Mouse (Mus musculus): ENCODE measurements around the gene Ntng2. TPM values are rescaled to one million over a fixed set of nuclear protein-coding genes. Genes with fewer than 3 reads are reported as not detected.

Gene Ntng2
- polyA plus RNA-seq, 1 experiment from 2014 or later, result not detected

- Histone ChIP-seq H3K4me3 (no peak overlapping the region), H3K27ac (no peak overlapping the region), H3K9me3 (replicated peaks) (no peaks in the 10 kb centered on the region), H3K4me1 (peaks cover 7% of the 10 kb centered on the region), H3K9ac (no peak overlapping the region), H3K4me2 (no peak overlapping the region), H3K36me3 (no peaks in the 10 kb centered on the region), H3K27me3 (replicated peaks) (peaks cover 70% of the 10 kb centered on the region)
- no peak for ATAC-seq
- 0% methylated on average over 3 of the region's 3 CpGs for WGBS (ENCODE audit: insufficient replicate concordance)
Observed at GRCm38 (mm10) chr2:29199909-29200308, 52.9 kb downstream of the Ntng2 start.

GRCm38 (mm10) chr2:29198446-29198845 is 54.4 kb downstream of the Ntng2 start:
- no peak overlapping the region for H3K4me2 ChIP-seq
- H3K4me1 ChIP-seq, result peaks cover 14% of the 10 kb centered on the region
- H3K27ac ChIP-seq, result no peak overlapping the region
- ATAC-seq, result no peak
- H3K27me3 ChIP-seq (replicated peaks), result peaks cover 82% of the 10 kb centered on the region
- no peaks in the 10 kb centered on the region for H3K36me3 ChIP-seq
- H3K9me3 ChIP-seq (replicated peaks), result no peaks in the 10 kb centered on the region
- 62% methylated on average over 5 of the region's 5 CpGs for WGBS (ENCODE audit: insufficient replicate concordance)
- H3K9ac ChIP-seq, result no peak overlapping the region
- no peak overlapping the region for H3K4me3 ChIP-seq

DNA sequence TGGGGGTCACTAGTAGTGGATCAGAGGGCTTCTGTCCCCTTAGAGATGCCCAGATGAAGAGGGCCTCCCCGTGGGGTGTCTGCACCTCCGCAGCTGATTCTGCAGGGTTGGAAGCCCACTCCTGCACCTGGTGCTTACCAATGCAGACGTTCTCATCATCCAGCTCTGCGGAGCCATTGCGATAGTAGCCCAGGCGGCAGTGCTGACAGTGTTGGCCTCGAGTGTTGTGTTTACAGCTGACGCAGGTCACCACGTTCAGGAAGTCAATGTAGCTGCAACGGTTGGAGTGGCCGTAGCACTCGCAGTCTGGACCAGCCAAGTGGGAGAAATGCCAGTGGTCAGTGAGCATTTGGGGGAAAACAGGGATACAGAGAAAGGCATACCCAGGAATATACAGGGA is 56.0 kb downstream of the Ntng2 start:
- Histone ChIP-seq H3K9ac (no peak overlapping the region), H3K4me3 (no peak overlapping the region), H3K36me3 (no peaks in the 10 kb centered on the region), H3K9me3 (replicated peaks) (no peaks in the 10 kb centered on the region), H3K4me2 (no peak overlapping the region), H3K27ac (no peak overlapping the region), H3K4me1 (peaks cover 14% of the 10 kb centered on the region), H3K27me3 (replicated peaks) (peaks cover 84% of the 10 kb centered on the region)
- 61% methylated on average over 12 of the region's 12 CpGs for WGBS (ENCODE audit: insufficient replicate concordance)
- no peak for ATAC-seq

DNA sequence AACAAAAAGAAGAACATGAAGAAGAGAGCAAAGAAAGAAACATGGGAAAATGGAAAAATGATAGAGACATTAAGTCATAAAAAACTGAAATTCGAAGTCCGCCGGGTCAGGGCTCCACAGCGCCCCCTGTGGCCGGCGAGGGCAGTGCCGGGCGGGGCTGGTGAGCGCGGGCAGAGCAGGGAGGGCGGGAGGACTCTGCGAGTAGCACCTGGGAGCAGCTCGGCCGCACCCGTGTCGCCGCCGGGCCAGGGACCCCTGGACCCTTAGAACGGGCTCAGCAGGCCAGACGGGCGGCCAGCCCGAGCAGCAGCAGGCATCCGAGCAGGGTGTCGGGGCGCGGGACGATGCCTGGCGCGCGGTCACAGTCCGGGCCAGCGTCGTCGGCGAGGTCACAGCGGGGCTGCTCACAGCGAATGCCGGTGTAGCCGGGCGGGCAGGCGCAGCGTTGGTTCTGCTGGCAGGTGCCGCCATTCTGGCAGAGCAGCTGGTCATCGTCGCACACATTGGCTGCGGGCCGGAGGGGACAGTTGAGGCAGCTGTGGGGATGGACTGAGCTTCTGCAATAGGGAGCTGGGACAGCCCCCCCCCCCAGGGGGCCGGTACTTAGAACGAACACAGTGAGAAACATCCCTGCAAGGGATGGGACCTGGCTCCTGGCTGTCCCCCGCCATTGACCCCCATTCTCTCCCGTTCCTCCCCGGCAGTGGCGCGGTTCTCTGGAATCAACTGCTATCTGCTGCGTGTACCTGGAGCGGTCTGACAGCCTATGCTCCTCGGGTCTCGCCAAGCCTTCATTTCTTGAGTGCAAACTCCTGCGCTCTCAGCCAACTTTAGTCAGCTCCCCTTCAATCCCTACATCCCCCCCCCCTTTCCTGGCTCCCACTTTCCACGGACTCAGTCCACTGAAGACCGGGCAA is 58.0 kb downstream of the Ntng2 start:
- H3K27me3 ChIP-seq (replicated peaks), result peaks cover 78% of the 10 kb centered on the region
- ATAC-seq, result peak; percentile 70
- peak overlapping the region; percentile 46 for H3K9ac ChIP-seq
- H3K4me1 ChIP-seq, result peaks cover 14% of the 10 kb centered on the region
- no peak overlapping the region for H3K27ac ChIP-seq
- peak overlapping the region; percentile 54 for H3K4me3 ChIP-seq
- no peaks in the 10 kb centered on the region for H3K36me3 ChIP-seq
- H3K9me3 ChIP-seq (replicated peaks), result no peaks in the 10 kb centered on the region
- 2% methylated on average over 61 of the region's 61 CpGs for WGBS (ENCODE audit: insufficient replicate concordance)
- peak overlapping the region; percentile 90 for H3K4me2 ChIP-seq

DNA sequence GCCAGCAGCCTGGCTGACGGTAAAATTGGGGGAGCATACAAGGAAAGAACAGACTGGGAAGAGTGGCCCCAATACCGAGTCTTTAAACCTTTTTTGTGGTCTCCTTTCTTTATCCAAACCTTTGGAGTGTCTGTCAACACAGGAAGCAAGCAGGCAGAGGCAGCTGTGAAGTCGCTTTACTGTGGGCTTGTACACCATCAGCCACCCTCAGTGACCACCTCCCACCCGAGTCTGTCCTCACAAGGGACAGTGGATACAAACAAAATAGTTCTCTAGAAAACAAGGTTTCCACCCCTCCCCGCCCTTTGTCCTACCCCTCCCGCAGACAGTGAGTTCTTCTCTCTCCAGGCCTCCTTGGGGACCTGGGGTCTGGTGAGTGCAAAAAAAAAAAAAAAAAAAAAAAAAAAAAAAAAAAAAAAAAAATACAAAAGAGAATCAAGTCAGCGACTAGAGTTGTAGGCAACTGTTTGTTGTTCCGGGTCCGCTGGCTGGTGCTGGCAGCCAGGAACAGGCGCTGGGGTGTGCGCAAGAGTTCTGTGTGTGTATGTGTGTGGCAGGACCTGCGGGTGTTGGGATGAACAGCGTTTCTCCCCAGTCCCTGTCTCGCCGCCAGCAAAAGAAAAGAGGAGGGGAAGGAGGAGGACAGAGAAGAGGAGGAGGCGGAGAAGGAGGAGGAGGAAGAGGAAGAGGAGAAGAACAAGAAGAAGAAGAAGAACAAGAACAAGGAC is 58.8 kb downstream of the Ntng2 start:
- H3K36me3 ChIP-seq, result no peaks in the 10 kb centered on the region
- H3K9ac ChIP-seq, result no peak overlapping the region; the same call in 1 of the 2 replicates
- no peak overlapping the region for H3K27ac ChIP-seq
- H3K27me3 ChIP-seq (replicated peaks), result peaks cover 75% of the 10 kb centered on the region
- H3K4me1 ChIP-seq, result peaks cover 14% of the 10 kb centered on the region
- 23% methylated on average over 16 of the region's 16 CpGs for whole genome bisulfite sequencing (ENCODE audit: insufficient replicate concordance)
- no peak for ATAC-seq
- no peaks in the 10 kb centered on the region for H3K9me3 ChIP-seq (replicated peaks)
- peak overlapping the region; percentile 54 for H3K4me3 ChIP-seq
- H3K4me2 ChIP-seq, result peak overlapping the region; percentile 90

DNA sequence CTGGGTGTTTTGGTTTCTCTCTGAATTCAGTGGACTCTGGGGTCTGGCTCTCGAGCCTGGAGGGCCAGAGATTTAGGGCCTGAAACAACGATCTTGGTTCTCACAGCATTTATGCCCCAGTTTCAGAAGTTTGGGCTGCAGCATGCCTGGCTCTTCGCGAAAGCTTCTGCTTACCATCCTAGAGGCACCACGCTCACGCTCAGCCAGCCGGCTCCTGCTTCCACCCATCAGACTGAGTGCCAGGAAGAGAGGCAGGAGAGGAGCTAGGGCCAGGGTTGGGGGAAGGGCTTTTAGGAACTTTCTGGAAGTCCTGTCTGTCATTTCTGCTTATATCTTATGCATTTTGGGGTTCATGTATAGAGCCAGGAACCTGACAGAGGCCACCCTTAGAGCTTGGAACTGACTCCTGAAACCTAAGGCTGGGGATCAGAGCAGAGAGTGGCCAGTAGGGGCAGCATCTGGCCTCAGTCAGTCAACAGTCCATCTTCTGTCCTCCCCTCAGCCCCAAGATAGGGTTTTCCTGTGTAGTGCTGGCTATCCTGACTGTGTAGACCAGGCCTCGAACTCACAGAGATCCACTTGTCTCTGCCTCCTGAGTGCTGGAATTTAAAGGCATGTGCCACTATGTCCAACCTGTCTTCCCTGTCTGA is 60.1 kb downstream of the Ntng2 start:
- Histone ChIP-seq H3K4me3 (no peak overlapping the region), H3K27ac (no peak overlapping the region), H3K9me3 (replicated peaks) (no peaks in the 10 kb centered on the region), H3K27me3 (replicated peaks) (peaks cover 63% of the 10 kb centered on the region), H3K36me3 (no peaks in the 10 kb centered on the region), H3K4me1 (peaks cover 14% of the 10 kb centered on the region), H3K9ac (no peak overlapping the region), H3K4me2 (no peak overlapping the region)
- 66% methylated on average over 8 of the region's 8 CpGs for WGBS (ENCODE audit: insufficient replicate concordance)
- ATAC-seq, result no peak

DNA sequence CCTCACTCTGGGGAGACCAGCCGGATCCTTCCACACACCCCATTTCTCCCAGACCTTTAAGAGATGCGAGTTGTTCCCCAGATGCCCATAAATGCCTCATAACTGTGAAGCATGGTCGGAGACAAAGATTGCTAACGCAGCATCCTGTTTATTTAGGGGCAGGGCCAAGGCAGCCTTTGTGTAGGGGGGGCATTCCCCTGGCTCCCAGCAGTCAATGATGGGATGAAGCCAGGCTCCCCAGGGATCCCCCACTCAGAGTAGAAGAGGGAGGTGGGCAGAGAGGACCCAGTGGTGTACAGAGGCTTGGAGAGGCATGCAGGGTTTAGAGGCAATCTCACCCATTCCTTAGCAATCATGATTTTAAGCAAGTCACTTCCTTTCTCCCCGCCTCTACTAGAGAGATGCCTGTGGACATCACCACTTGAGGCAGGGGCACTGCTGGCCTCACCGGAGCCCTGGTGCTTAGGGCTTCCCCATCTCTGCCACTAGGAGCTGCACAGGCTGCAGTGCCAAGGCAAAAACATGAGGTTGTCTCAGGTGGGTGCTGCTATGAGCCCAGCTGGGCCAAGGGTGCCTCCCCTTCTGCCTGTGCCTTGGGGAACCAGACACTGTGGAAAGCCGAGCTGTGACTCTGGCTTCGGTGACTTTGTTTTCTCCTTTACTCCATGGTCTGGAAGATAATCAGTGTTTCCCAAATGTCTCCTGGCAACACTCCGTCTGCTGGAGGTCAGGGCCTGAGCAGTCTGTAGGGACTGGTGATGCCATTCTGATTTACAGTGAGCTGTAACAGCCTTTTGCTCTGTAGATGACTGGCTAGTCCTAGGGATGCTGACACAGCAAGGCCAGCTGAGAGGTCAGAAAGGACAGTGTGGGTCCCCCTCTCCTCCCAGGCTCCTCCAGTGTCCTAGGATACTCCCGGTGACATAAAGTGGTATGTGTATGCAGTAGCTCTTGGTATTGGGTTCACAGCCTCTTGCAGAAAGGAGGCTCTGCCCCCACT is 61.3 kb downstream of the Ntng2 start:
- 65% methylated on average over 10 of the region's 10 CpGs for WGBS (ENCODE audit: insufficient replicate concordance)
- Histone ChIP-seq H3K36me3 (no peaks in the 10 kb centered on the region), H3K9me3 (replicated peaks) (no peaks in the 10 kb centered on the region), H3K4me3 (no peak overlapping the region), H3K9ac (no peak overlapping the region), H3K4me2 (no peak overlapping the region), H3K27ac (no peak overlapping the region), H3K27me3 (replicated peaks) (peaks cover 50% of the 10 kb centered on the region), H3K4me1 (peaks cover 14% of the 10 kb centered on the region)
- ATAC-seq, result no peak

GRCm38 (mm10) chr2:29190392-29190791 is 62.4 kb downstream of the Ntng2 start:
- Histone ChIP-seq H3K27me3 (replicated peaks) (peaks cover 39% of the 10 kb centered on the region), H3K4me1 (peaks cover 12% of the 10 kb centered on the region), H3K4me2 (no peak overlapping the region), H3K27ac (no peak overlapping the region), H3K4me3 (no peak overlapping the region), H3K36me3 (no peaks in the 10 kb centered on the region), H3K9ac (no peak overlapping the region), H3K9me3 (replicated peaks) (no peaks in the 10 kb centered on the region)
- no peak for ATAC-seq
- WGBS (ENCODE audit: insufficient replicate concordance), result 74% methylated on average over 7 of the region's 7 CpGs

GRCm38 (mm10) chr2:29186209-29186608 is 66.6 kb downstream of the Ntng2 start:
- Histone ChIP-seq H3K36me3 (peaks cover 7% of the 10 kb centered on the region; the same call in 1 of the 2 replicates), H3K9ac (no peak overlapping the region), H3K27me3 (replicated peaks) (peaks cover under 1% of the 10 kb centered on the region; the same call in 1 of the 2 replicates), H3K4me3 (no peak overlapping the region), H3K27ac (no peak overlapping the region), H3K9me3 (replicated peaks) (no peaks in the 10 kb centered on the region), H3K4me2 (no peak overlapping the region), H3K4me1 (no peaks in the 10 kb centered on the region)
- ATAC-seq, result no peak
- 71% methylated on average over 6 of the region's 6 CpGs for WGBS (ENCODE audit: insufficient replicate concordance)

DNA sequence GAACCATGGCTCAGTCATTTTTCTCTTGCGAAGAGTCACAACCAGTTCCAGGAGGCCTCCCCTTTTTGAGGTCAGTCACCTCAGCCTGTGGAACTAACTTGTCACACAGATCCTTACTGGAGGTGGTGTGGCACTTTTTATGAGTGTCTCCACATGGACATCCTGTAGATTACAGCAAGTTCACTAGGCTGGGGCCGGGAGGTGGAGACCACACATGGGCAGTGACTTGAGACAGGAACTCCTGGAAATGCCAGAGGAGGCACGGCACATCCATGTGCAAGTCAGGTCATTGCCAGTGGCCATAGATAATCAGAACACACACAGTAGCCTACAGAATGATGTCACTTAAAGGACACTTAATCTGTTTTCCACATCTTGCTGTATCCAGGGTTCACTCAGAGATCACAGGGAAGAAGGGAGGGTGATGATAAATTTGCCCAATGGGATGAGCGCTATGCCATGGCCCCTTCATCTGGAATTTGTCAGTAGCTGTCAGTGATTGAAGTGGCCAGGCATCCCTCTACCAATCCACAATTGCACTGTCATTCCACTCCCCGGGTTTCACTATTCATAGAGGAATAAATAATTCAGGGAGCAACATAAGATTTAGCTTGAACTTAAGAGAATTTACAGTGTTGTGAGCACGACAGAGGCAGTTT is 69.4 kb downstream of the Ntng2 start:
- Histone ChIP-seq H3K27me3 (replicated peaks) (no peaks in the 10 kb centered on the region), H3K9ac (no peak overlapping the region), H3K36me3 (peaks cover 31% of the 10 kb centered on the region), H3K27ac (no peak overlapping the region), H3K9me3 (replicated peaks) (no peaks in the 10 kb centered on the region), H3K4me1 (no peaks in the 10 kb centered on the region), H3K4me3 (no peak overlapping the region), H3K4me2 (no peak overlapping the region)
- 58% methylated on average over 6 of the region's 6 CpGs for WGBS (ENCODE audit: insufficient replicate concordance)
- ATAC-seq, result no peak

GRCm38 (mm10) chr2:29181111-29181510 is 71.7 kb downstream of the Ntng2 start:
- Histone ChIP-seq H3K4me3 (no peak overlapping the region), H3K36me3 (peaks cover 53% of the 10 kb centered on the region), H3K4me2 (no peak overlapping the region), H3K27me3 (replicated peaks) (no peaks in the 10 kb centered on the region), H3K9me3 (replicated peaks) (no peaks in the 10 kb centered on the region), H3K27ac (no peak overlapping the region), H3K9ac (no peak overlapping the region), H3K4me1 (no peaks in the 10 kb centered on the region)
- ATAC-seq, result no peak
- WGBS (ENCODE audit: insufficient replicate concordance), result 80% methylated on average over 2 of the region's 2 CpGs

Data from liver, embryonic 12.5 days (tissue).